Mouse (Mus musculus) E14TG2a.4 (cell line): ENCODE data around the gene Ezr.

Experiments used
- CTCF ChIP-seq: conservative IDR thresholded peaks from 2 replicates; pipeline ENCODE4 v1.5.1; 2014; ENCODE audit warnings: low read length
- NANOG ChIP-seq: IDR thresholded peaks from 2 replicates; pipeline ENCODE4 v1.6.1; 2014; ENCODE audit warnings: borderline replicate concordance, low read length, mixed read lengths
- POU5F1 ChIP-seq: IDR thresholded peaks from 2 replicates; pipeline ENCODE4 v1.6.1; 2014; ENCODE audit warnings: low read length, borderline replicate concordance

- TF ChIP-seq CTCF (no peak), POU5F1 (no peak), NANOG (no peak)
These were observed 15.8 kb downstream of the Ezr start for GRCm38 (mm10) chr17:6766823-6767222.
